Mouse (Mus musculus) E14TG2a.4 (cell line): ENCODE measurements around the gene Zkscan17.

ENCODE experiments used
- CTCF ChIP-seq: conservative IDR thresholded peaks from 2 replicates; pipeline ENCODE4 v1.5.1; 2014; ENCODE audit warnings: low read length
- NANOG ChIP-seq: IDR thresholded peaks from 2 replicates; pipeline ENCODE4 v1.6.1; 2014; ENCODE audit warnings: borderline replicate concordance, low read length, mixed read lengths
- POU5F1 ChIP-seq: IDR thresholded peaks from 2 replicates; pipeline ENCODE4 v1.6.1; 2014; ENCODE audit warnings: low read length, borderline replicate concordance

- TF ChIP-seq CTCF (no peak), NANOG (no peak), POU5F1 (no peak)
These were observed 12.2 kb downstream of the Zkscan17 start for GRCm38 (mm10) chr11:59514381-59514780.
